Mouse (Mus musculus): ENCODE measurements around the gene Dpep2nb. TPM values are rescaled to one million over a fixed set of nuclear protein-coding genes. Genes with fewer than 3 reads are reported as not detected.
A peak's percentile ranks its signal among the peaks of the same experiment; 100 is the strongest.
"Not testable (repeated sequence)": the region's sequence is repeated elsewhere in the genome, so short reads cannot be mapped to it uniquely, and the experiment has no call there.

Gene Dpep2nb
- polyA plus RNA-seq, 1 experiment = 0.06 TPM

- no peaks in the 10 kb centered on the region for H3K27me3 ChIP-seq (replicated peaks; ENCODE audit: control insufficient read depth, insufficient read depth, low read length)
- H3K27ac ChIP-seq (ENCODE audit: insufficient read depth, low read depth, low read length) = no peak overlapping the region
- DNase-seq = peak; percentile 7
- H3K4me3 ChIP-seq (ENCODE audit: insufficient read depth, low read depth, low read length) = no peak overlapping the region
- H3K4me1 ChIP-seq (ENCODE audit: control insufficient read depth, insufficient read depth, low read length) = no peaks in the 10 kb centered on the region
- 63% methylated on average over 5 of the region's 5 CpGs for WGBS
- H3K36me3 ChIP-seq (ENCODE audit: control insufficient read depth, insufficient read depth, low read length) = no peaks in the 10 kb centered on the region
- TF ChIP-seq POLR2A (IDR thresholded peaks at IDR 0.05; ENCODE audit: low read depth, low read length) (no peak), CTCF (conservative IDR thresholded peaks at IDR 0.05; ENCODE audit: insufficient read depth, insufficient read length, low read depth, low read length) (no peak)
Measured at GRCm38 (mm10) chr8:105992499-105992898, 13.3 kb downstream of the Dpep2nb start.

GRCm38 (mm10) chr8:105991546-105991945 lies 14.2 kb downstream of the Dpep2nb start:
- Histone ChIP-seq H3K27me3 (replicated peaks; ENCODE audit: control insufficient read depth, insufficient read depth, low read length) (no peaks in the 10 kb centered on the region), H3K27ac (ENCODE audit: insufficient read depth, low read depth, low read length) (no peak overlapping the region), H3K4me1 (ENCODE audit: control insufficient read depth, insufficient read depth, low read length) (no peaks in the 10 kb centered on the region), H3K36me3 (ENCODE audit: control insufficient read depth, insufficient read depth, low read length) (no peaks in the 10 kb centered on the region), H3K4me3 (ENCODE audit: insufficient read depth, low read depth, low read length) (no peak overlapping the region)
- DNase-seq = no peak
- WGBS = 81% methylated on average over 2 of the region's 2 CpGs
- TF ChIP-seq CTCF (conservative IDR thresholded peaks at IDR 0.05; ENCODE audit: insufficient read depth, insufficient read length, low read depth, low read length) = no peak

DNA sequence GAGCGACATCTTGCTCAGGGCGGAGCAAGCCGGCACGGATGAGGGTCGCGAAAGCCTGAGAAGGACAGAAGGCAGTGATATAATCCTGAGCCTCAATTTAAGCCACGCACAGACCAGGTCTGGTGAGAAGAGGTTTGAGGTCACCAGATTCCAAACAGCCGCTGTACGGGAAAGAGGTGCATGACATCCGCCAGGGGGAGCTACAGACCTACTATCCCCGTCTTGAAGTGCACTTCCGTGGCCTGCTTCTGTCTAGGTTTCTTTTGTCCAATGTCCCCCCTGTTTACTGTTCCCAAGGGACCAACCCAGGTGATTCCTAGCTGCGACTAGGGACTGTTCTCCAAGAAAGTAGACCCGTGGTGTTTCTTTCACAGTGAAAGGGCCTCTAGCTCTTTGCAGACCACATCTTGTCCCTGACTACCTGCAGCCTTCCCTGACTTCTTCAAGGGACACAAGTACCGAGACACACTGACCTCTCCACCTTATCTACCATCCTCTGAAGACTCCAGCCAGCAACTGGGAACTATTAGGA lies 14.9 kb downstream of the Dpep2nb start, which contains the start of gene Dus2:
Dus2 (plus strand) TSS at position 482 of the 532 bp plus-strand sequence.
- Histone ChIP-seq H3K36me3 (ENCODE audit: control insufficient read depth, insufficient read depth, low read length) (no peaks in the 10 kb centered on the region), H3K27me3 (replicated peaks; ENCODE audit: control insufficient read depth, insufficient read depth, low read length) (no peaks in the 10 kb centered on the region), H3K4me3 (ENCODE audit: insufficient read depth, low read depth, low read length) (no peak within 1 kb of the TSS), H3K4me1 (ENCODE audit: control insufficient read depth, insufficient read depth, low read length) (no peaks in the 10 kb centered on the region), H3K27ac (ENCODE audit: insufficient read depth, low read depth, low read length) (no peak within 1 kb of the TSS)
- WGBS = 8% methylated on average over 15 of the region's 15 CpGs
- DNase-seq = peak; percentile 83
- TF ChIP-seq POLR2A (IDR thresholded peaks at IDR 0.05; ENCODE audit: low read depth, low read length) (no peak), CTCF (conservative IDR thresholded peaks at IDR 0.05; ENCODE audit: insufficient read depth, insufficient read length, low read depth, low read length) (peak; percentile 98)

- no peak for TF ChIP-seq POLR2A (IDR thresholded peaks at IDR 0.05; ENCODE audit: low read depth, low read length)
- TF ChIP-seq CTCF (conservative IDR thresholded peaks at IDR 0.05; ENCODE audit: insufficient read depth, insufficient read length, low read depth, low read length) = no peak
- Histone ChIP-seq H3K27me3 (replicated peaks; ENCODE audit: control insufficient read depth, insufficient read depth, low read length) (no peaks in the 10 kb centered on the region), H3K4me1 (ENCODE audit: control insufficient read depth, insufficient read depth, low read length) (no peaks in the 10 kb centered on the region), H3K36me3 (ENCODE audit: control insufficient read depth, insufficient read depth, low read length) (no peaks in the 10 kb centered on the region), H3K4me3 (ENCODE audit: insufficient read depth, low read depth, low read length) (no peak overlapping the region), H3K27ac (ENCODE audit: insufficient read depth, low read depth, low read length) (no peak overlapping the region)
- DNase-seq = no peak
- WGBS = 87% methylated on average over 11 of the region's 11 CpGs
Measured at GRCm38 (mm10) chr8:105988546-105988945, 17.2 kb downstream of the Dpep2nb start.

DNA sequence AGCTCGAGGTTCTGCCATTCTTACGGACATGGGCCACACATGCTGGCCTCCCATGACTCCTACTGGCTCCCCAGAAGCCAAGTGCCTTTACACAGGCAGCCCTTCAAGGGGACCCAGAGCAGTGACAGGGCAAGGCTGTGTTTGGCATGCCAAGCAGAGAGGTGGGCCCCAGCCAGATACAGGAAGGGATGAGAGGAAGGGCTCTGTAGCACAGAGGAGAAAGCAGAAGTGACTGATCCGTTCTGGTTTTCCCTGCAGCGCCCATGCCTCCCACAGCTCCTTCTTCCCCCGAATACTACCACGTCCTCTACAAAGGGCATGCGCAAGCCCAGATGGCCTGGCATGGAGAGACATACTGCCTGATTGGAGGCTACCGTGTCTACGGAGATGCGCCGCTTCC lies 22.4 kb downstream of the Dpep2nb start:
- H3K27ac ChIP-seq (ENCODE audit: insufficient read depth, low read depth, low read length); H3K27me3 ChIP-seq (replicated peaks; ENCODE audit: control insufficient read depth, insufficient read depth, low read length): not testable (repeated sequence)
- WGBS = 83% methylated on average over 11 of the region's 11 CpGs

DNA sequence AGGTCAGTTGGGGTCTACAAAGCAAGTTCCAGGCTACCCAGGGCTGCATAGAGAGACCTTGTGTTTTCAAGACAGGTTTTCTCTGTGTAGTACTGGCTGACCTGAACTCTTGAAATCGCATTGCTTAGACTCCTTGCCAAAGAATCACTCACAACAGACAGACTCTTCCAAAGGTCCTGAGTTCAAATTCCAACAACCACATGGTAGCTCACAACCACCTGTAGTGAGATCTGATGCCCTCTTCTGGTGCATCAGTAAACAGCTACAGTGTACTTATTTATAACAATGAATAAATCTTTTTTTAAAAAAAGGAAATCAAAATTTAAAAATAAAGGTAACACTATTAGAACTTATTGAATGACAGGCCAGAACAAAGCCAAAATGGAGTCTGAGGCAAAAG lies 24.6 kb downstream of the Dpep2nb start:
- no peak for TF ChIP-seq POLR2A (IDR thresholded peaks at IDR 0.05; ENCODE audit: low read depth, low read length)
- TF ChIP-seq CTCF (conservative IDR thresholded peaks at IDR 0.05; ENCODE audit: insufficient read depth, insufficient read length, low read depth, low read length) = no peak; the same call in 1 of the 2 replicates
- WGBS = 74% methylated on average over 1 of the region's 1 CpGs
- Histone ChIP-seq H3K27ac (ENCODE audit: insufficient read depth, low read depth, low read length) (no peak overlapping the region), H3K27me3 (replicated peaks; ENCODE audit: control insufficient read depth, insufficient read depth, low read length) (no peaks in the 10 kb centered on the region), H3K4me1 (ENCODE audit: control insufficient read depth, insufficient read depth, low read length) (no peaks in the 10 kb centered on the region), H3K4me3 (ENCODE audit: insufficient read depth, low read depth, low read length) (no peak overlapping the region), H3K36me3 (ENCODE audit: control insufficient read depth, insufficient read depth, low read length) (no peaks in the 10 kb centered on the region)
- no peak for DNase-seq

More for the DNA sequence above, 22.4 kb downstream of the Dpep2nb start:
- H3K36me3 ChIP-seq (ENCODE audit: control insufficient read depth, insufficient read depth, low read length); H3K4me1 ChIP-seq (ENCODE audit: control insufficient read depth, insufficient read depth, low read length); DNase-seq; H3K4me3 ChIP-seq (ENCODE audit: insufficient read depth, low read depth, low read length): not testable (repeated sequence)

GRCm38 (mm10) chr8:105979325-105979724 lies 26.4 kb downstream of the Dpep2nb start, which contains the start of gene Dpep3:
Gene Dpep3, minus strand, starts transcription at chr8:105979429.
- Histone ChIP-seq H3K36me3 (ENCODE audit: control insufficient read depth, insufficient read depth, low read length) (no peaks in the 10 kb centered on the region), H3K27me3 (replicated peaks; ENCODE audit: control insufficient read depth, insufficient read depth, low read length) (no peaks in the 10 kb centered on the region), H3K4me1 (ENCODE audit: control insufficient read depth, insufficient read depth, low read length) (no peaks in the 10 kb centered on the region), H3K4me3 (ENCODE audit: insufficient read depth, low read depth, low read length) (no peak within 1 kb of the TSS), H3K27ac (ENCODE audit: insufficient read depth, low read depth, low read length) (no peak within 1 kb of the TSS)
- DNase-seq = no peak
- 94% methylated on average over 15 of the region's 15 CpGs for WGBS
- TF ChIP-seq CTCF (conservative IDR thresholded peaks at IDR 0.05; ENCODE audit: insufficient read depth, insufficient read length, low read depth, low read length) = no peak
- TF ChIP-seq POLR2A (IDR thresholded peaks at IDR 0.05; ENCODE audit: low read depth, low read length) = no peak

All from kidney, adult 2 months (tissue).